Mouse (Mus musculus) erythroid progenitor cell, adult 5-6 weeks (primary cell): ENCODE data around the gene Chac2. TPM values are rescaled to one million over a fixed set of nuclear protein-coding genes. Genes with fewer than 3 reads are reported as not detected.

Experiments
- total RNA-seq, 2 experiments: library from RNA; stranded (forward) in 1 of 2; stranded (reverse) in 1 of 2; fragments of 150-400 nt in 1 of 2; fragments of 186-747, 209-891 nt in 1 of 2; gene quantifications; 2 replicates each; pipeline versions ENCODE4 v1.2.3 to v1.2.4; 2015 to 2017; ENCODE audit warnings: low replicate concordance in 2 of 2

Chac2 gene
- total RNA-seq, 2 experiments from 2014 or later, result 109 to 144 TPM

Other genes with a start within 250 kb of the Chac2 start
- gene Psme4, start 214.6 kb downstream of the Chac2 start, total RNA-seq (2015; ENCODE audit: low replicate concordance), result 62.5 and 78.6 TPM in 2 replicates
- 41.5 and 89.6 TPM in 2 replicates for gene Psme4, start 214.6 kb downstream of the Chac2 start, total RNA-seq (2017; ENCODE audit: low replicate concordance)
- not detected in 2 replicates for gene Gpr75, start 101.0 kb downstream of the Chac2 start, total RNA-seq (2015; ENCODE audit: low replicate concordance)
- not detected in 2 replicates for gene Gpr75, start 101.0 kb downstream of the Chac2 start, total RNA-seq (2017; ENCODE audit: low replicate concordance)
- gene Asb3, start 100.9 kb downstream of the Chac2 start, total RNA-seq (2015; ENCODE audit: low replicate concordance), result 17.7 and 21.4 TPM in 2 replicates
- gene Asb3, start 100.9 kb downstream of the Chac2 start, total RNA-seq (2017; ENCODE audit: low replicate concordance), result 12.3 and 13.1 TPM in 2 replicates
- gene Erlec1, start 32.0 kb downstream of the Chac2 start, total RNA-seq (2015; ENCODE audit: low replicate concordance), result 36.9 and 73.2 TPM in 2 replicates
- 37.0 and 39.7 TPM in 2 replicates for gene Erlec1, start 32.0 kb downstream of the Chac2 start, total RNA-seq (2017; ENCODE audit: low replicate concordance)
- gene Gm17332, start 196.1 kb upstream of the Chac2 start, total RNA-seq (2015; ENCODE audit: low replicate concordance), result not detected in 2 replicates
- gene Gm17332, start 196.1 kb upstream of the Chac2 start, total RNA-seq (2017; ENCODE audit: low replicate concordance), result not detected in 2 replicates